Mouse (Mus musculus): ENCODE data around the gene Sppl2b. TPM values are rescaled to one million over a fixed set of nuclear protein-coding genes. Genes with fewer than 3 reads are reported as not detected.

Sppl2b gene
- total RNA-seq, 1 experiment from 2014 or later: 30.5 TPM

Small RNAs within 50 kb of the gene (microRNA-seq; reads per million reads assigned to microRNA genes)
- 1.3 to 2.3 reads per million in 2 experiments for gene Mir1982

Other genes starting within 250 kb of the Sppl2b start
- gene Gm49322, start 249.3 kb upstream of the Sppl2b start, total RNA-seq (2021): 1.6 and 2.5 TPM in 2 replicates
- 105 and 108 TPM in 2 replicates for gene Csnk1g2, start 232.4 kb upstream of the Sppl2b start, total RNA-seq (2021)
- 53.5 and 58.0 TPM in 2 replicates for gene Btbd2, start 198.2 kb upstream of the Sppl2b start, total RNA-seq (2021)
- 224 and 226 TPM in 2 replicates for gene Mknk2, start 177.2 kb upstream of the Sppl2b start, total RNA-seq (2021)
- gene Mob3a, start 153.3 kb upstream of the Sppl2b start, total RNA-seq (2021): 12.8 and 24.1 TPM in 2 replicates
- gene Izumo4, start 153.1 kb upstream of the Sppl2b start, total RNA-seq (2021): 12.1 and 12.6 TPM in 2 replicates
- gene Ap3d1, start 113.0 kb upstream of the Sppl2b start, total RNA-seq (2021): 80.3 and 85.6 TPM in 2 replicates
- gene Dot1l, start 100.1 kb upstream of the Sppl2b start, total RNA-seq (2021): 82.3 and 90.7 TPM in 2 replicates
- 47.6 and 52.2 TPM in 2 replicates for gene Sf3a2, start 57.1 kb upstream of the Sppl2b start, total RNA-seq (2021)
- gene Plekhj1, start 56.6 kb upstream of the Sppl2b start, total RNA-seq (2021): 59.5 and 71.1 TPM in 2 replicates
- 0.74 and 0.94 TPM in 2 replicates for gene Amh, start 50.0 kb upstream of the Sppl2b start, total RNA-seq (2021)
- gene Jsrp1, start 41.8 kb upstream of the Sppl2b start, total RNA-seq (2021): 2.8 and 3.1 TPM in 2 replicates
- gene Oaz1, start 28.6 kb upstream of the Sppl2b start, total RNA-seq (2021): 734 and 741 TPM in 2 replicates
- 1.0 and 1.2 TPM in 2 replicates for gene Lingo3, start 11.2 kb upstream of the Sppl2b start, total RNA-seq (2021)
- gene Lsm7, start 66 bp upstream of the Sppl2b start, total RNA-seq (2021): 35.1 and 43.3 TPM in 2 replicates
- 0.11 TPM in 1 of 2 replicates, not detected in the other for gene Tmprss9, start 16.6 kb downstream of the Sppl2b start, total RNA-seq (2021)
- gene Timm13, start 45.7 kb downstream of the Sppl2b start, total RNA-seq (2021): 252 and 257 TPM in 2 replicates
- 14.9 and 15.8 TPM in 2 replicates for gene Lmnb2, start 63.0 kb downstream of the Sppl2b start, total RNA-seq (2021)
- gene Gadd45b, start 74.8 kb downstream of the Sppl2b start, total RNA-seq (2021): 29.8 and 91.3 TPM in 2 replicates
- 5.9 and 6.2 TPM in 2 replicates for gene Gng7, start 159.7 kb downstream of the Sppl2b start, total RNA-seq (2021)
- 2.1 and 2.3 TPM in 2 replicates for gene Diras1, start 170.4 kb downstream of the Sppl2b start, total RNA-seq (2021)
- 30.3 and 30.5 TPM in 2 replicates for gene Slc39a3, start 182.2 kb downstream of the Sppl2b start, total RNA-seq (2021)
- 212 and 215 TPM in 2 replicates for gene Sgta, start 204.9 kb downstream of the Sppl2b start, total RNA-seq (2021)
- gene Thop1, start 214.8 kb downstream of the Sppl2b start, total RNA-seq (2021): 56.0 and 60.6 TPM in 2 replicates
- 2.5 and 26.5 TPM in 2 replicates for gene Creb3l3, start 243.6 kb downstream of the Sppl2b start, total RNA-seq (2021)

All from adrenal gland, postnatal 14 days (tissue).